Mouse (Mus musculus): ENCODE results near the gene Scn4b. TPM values are rescaled to one million over a fixed set of nuclear protein-coding genes. Genes with fewer than 3 reads are reported as not detected.

Gene Scn4b
- polyA plus RNA-seq, 1 experiment from 2014 or later, result 0.65 TPM

- Histone ChIP-seq H3K4me3 (no peak overlapping the region), H3K9ac (no peak overlapping the region), H3K36me3 (no peaks in the 10 kb centered on the region), H3K4me1 (peaks cover 10% of the 10 kb centered on the region), H3K27ac (no peak overlapping the region), H3K9me3 (no peaks in the 10 kb centered on the region), H3K27me3 (peaks cover 47% of the 10 kb centered on the region), H3K4me2 (no peak overlapping the region)
- ATAC-seq (ENCODE audit: borderline replicate concordance, extremely low read depth, low FRiP score, low TSS enrichment), result 0 out of 2 replicates have a peak, but pooled peaks have one; percentile 25
- 14% methylated on average over 5 of the region's 5 CpGs for WGBS
These were observed 4.5 kb upstream of the Scn4b start for GRCm38 (mm10) chr9:45133484-45134310.

GRCm38 (mm10) chr9:45136442-45137169 lies 1.6 kb upstream of the Scn4b start:
- peaks cover 76% of the 10 kb centered on the region for H3K27me3 ChIP-seq
- ATAC-seq (ENCODE audit: borderline replicate concordance, extremely low read depth, low FRiP score, low TSS enrichment), result no peak
- H3K36me3 ChIP-seq, result no peaks in the 10 kb centered on the region
- H3K4me2 ChIP-seq, result no peak overlapping the region
- H3K9ac ChIP-seq, result no peak overlapping the region
- no peak overlapping the region for H3K4me3 ChIP-seq
- WGBS, result 17% methylated on average over 7 of the region's 7 CpGs
- no peaks in the 10 kb centered on the region for H3K9me3 ChIP-seq
- H3K4me1 ChIP-seq, result peaks cover 14% of the 10 kb centered on the region
- no peak overlapping the region for H3K27ac ChIP-seq

DNA sequence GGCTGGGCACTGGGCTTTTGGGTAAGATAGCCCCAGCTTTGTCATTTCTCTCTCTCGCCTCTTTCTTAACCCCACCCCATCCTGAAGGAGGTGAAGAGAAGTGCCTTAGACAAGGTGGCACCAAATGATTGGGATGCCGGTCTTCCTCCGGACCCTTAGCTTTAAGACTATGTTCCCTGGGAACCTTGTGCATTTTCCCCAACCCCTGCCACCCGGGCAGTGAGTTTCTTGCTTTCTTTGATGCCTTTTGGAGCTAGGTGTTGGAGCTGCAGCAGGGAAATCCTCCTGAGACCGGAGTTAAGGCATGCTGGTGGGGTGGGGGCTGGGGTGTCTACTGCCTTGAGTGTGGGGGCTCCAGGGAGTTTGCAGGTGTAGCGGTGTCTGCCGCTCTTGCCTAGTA lies 887 bp downstream of the Scn4b start:
- no peaks in the 10 kb centered on the region for H3K9me3 ChIP-seq
- peaks cover 95% of the 10 kb centered on the region for H3K27me3 ChIP-seq
- no peak overlapping the region for H3K9ac ChIP-seq
- H3K27ac ChIP-seq, result no peak overlapping the region
- H3K36me3 ChIP-seq, result no peaks in the 10 kb centered on the region
- WGBS, result 6% methylated on average over 7 of the region's 7 CpGs
- peaks cover 14% of the 10 kb centered on the region for H3K4me1 ChIP-seq
- ATAC-seq (ENCODE audit: borderline replicate concordance, extremely low read depth, low FRiP score, low TSS enrichment), result no peak
- H3K4me3 ChIP-seq, result peak overlapping the region; percentile 38
- H3K4me2 ChIP-seq, result peak overlapping the region; percentile 71

- ATAC-seq (ENCODE audit: borderline replicate concordance, extremely low read depth, low FRiP score, low TSS enrichment), result no peak
- Histone ChIP-seq H3K9me3 (no peaks in the 10 kb centered on the region), H3K4me2 (no peak overlapping the region), H3K27me3 (peaks cover 95% of the 10 kb centered on the region), H3K27ac (no peak overlapping the region), H3K4me1 (peaks cover 19% of the 10 kb centered on the region), H3K36me3 (no peaks in the 10 kb centered on the region), H3K4me3 (no peak overlapping the region), H3K9ac (no peak overlapping the region)
- 62% methylated on average over 7 of the region's 7 CpGs for WGBS
These were observed 2.8 kb downstream of the Scn4b start for GRCm38 (mm10) chr9:45140945-45141344.

DNA sequence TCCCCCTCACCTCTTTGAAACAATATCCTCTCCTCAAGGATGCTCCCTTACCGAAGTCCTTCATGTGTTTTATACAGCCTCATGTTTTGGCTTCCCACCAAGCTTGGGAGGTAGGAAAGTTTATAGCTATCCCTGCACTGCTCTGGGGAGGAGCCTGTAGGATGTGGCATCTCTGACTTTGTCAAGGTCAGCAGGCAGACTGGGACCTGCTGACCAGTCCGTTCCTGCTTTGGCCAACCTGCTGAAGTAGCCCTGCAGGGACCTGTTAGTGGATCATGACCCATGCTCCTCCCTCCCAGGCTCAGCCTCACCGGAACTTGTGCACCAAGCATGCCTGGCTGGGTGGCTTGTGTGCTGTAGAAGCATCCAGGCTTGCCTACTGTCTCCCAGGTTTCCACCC lies 4.5 kb downstream of the Scn4b start:
- Histone ChIP-seq H3K36me3 (no peaks in the 10 kb centered on the region), H3K4me3 (no peak overlapping the region), H3K4me1 (peaks cover 21% of the 10 kb centered on the region), H3K27me3 (peaks cover 92% of the 10 kb centered on the region), H3K4me2 (no peak overlapping the region), H3K27ac (no peak overlapping the region), H3K9ac (no peak overlapping the region), H3K9me3 (no peaks in the 10 kb centered on the region)
- WGBS, result 45% methylated on average over 3 of the region's 3 CpGs
- ATAC-seq (ENCODE audit: borderline replicate concordance, extremely low read depth, low FRiP score, low TSS enrichment), result no peak

- no peak overlapping the region for H3K9ac ChIP-seq
- H3K9me3 ChIP-seq, result no peaks in the 10 kb centered on the region
- H3K36me3 ChIP-seq, result no peaks in the 10 kb centered on the region
- H3K4me1 ChIP-seq, result peaks cover 7% of the 10 kb centered on the region
- WGBS, result 2% methylated on average over 27 of the region's 27 CpGs
- H3K4me3 ChIP-seq, result peak overlapping the region; percentile 25
- H3K27ac ChIP-seq, result no peak overlapping the region
- H3K4me2 ChIP-seq, result peak overlapping the region; percentile 60
- H3K27me3 ChIP-seq, result peaks cover 85% of the 10 kb centered on the region
- ATAC-seq (ENCODE audit: borderline replicate concordance, extremely low read depth, low FRiP score, low TSS enrichment), result no peak
These were observed 7.5 kb downstream of the Scn4b start for GRCm38 (mm10) chr9:45145533-45146266.

DNA sequence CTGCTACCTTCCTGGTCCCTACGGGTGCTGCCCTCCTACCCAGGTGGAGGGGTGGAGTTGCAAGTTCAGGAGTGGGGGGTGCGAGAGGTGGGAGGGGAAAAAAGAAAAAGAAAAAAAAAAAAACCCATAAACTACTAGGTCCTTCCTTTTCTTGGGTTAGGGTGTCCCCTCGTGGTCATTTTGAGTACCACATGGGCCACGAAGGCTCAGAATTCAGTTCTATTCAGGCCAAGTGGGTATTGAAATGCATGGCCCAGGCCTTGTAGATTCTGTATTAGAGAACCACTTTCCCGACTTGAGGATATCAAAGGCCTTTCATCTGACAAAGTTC lies 8.0 kb downstream of the Scn4b start:
- H3K27me3 ChIP-seq, result peaks cover 81% of the 10 kb centered on the region
- no peak overlapping the region for H3K27ac ChIP-seq
- H3K4me3 ChIP-seq, result peak overlapping the region; percentile 25
- H3K36me3 ChIP-seq, result no peaks in the 10 kb centered on the region
- no peak for ATAC-seq (ENCODE audit: borderline replicate concordance, extremely low read depth, low FRiP score, low TSS enrichment)
- peak overlapping the region; percentile 60 for H3K4me2 ChIP-seq
- WGBS, result 0% methylated on average over 5 of the region's 5 CpGs
- no peak overlapping the region for H3K9ac ChIP-seq
- no peaks in the 10 kb centered on the region for H3K9me3 ChIP-seq
- H3K4me1 ChIP-seq, result peaks cover 7% of the 10 kb centered on the region

DNA sequence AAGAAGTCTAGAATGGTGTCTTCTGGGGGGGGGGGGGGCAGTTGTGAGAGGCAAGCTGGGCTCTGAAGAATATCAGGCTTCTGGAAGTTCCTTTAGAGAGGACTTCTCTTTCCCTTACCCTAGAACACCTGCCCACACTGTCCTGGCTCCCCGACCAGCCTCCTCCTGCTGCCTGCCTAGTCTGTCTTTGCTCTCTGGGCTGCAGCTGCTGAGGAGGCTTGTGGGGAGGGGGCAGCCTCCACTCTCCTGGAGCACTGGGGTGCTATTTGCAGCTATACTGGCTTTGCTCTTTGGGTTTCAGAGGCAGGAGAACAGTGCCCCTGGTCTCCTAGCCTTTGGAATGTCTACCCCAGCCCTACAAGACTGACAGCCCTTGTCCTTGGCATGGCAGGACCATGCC lies 12.7 kb downstream of the Scn4b start:
- Histone ChIP-seq H3K4me3 (no peak overlapping the region), H3K4me2 (no peak overlapping the region), H3K9ac (no peak overlapping the region), H3K9me3 (no peaks in the 10 kb centered on the region), H3K27ac (no peak overlapping the region), H3K4me1 (peaks cover 2% of the 10 kb centered on the region), H3K36me3 (no peaks in the 10 kb centered on the region), H3K27me3 (peaks cover 43% of the 10 kb centered on the region)
- ATAC-seq (ENCODE audit: borderline replicate concordance, extremely low read depth, low FRiP score, low TSS enrichment), result no peak
- WGBS, result 25% methylated on average over 1 of the region's 1 CpGs

GRCm38 (mm10) chr9:45153361-45153760 lies 15.2 kb downstream of the Scn4b start:
- Histone ChIP-seq H3K36me3 (no peaks in the 10 kb centered on the region), H3K27ac (no peak overlapping the region)

GRCm38 (mm10) chr9:45167903-45168302 lies 29.7 kb downstream of the Scn4b start:
- H3K36me3 ChIP-seq, result no peaks in the 10 kb centered on the region
- no peak for ATAC-seq (ENCODE audit: borderline replicate concordance, extremely low read depth, low FRiP score, low TSS enrichment)
- H3K4me1 ChIP-seq, result no peaks in the 10 kb centered on the region
- no peak overlapping the region for H3K27ac ChIP-seq
- H3K9me3 ChIP-seq, result no peaks in the 10 kb centered on the region
- 56% methylated on average over 5 of the region's 5 CpGs for WGBS
- H3K27me3 ChIP-seq, result no peaks in the 10 kb centered on the region
- no peak overlapping the region for H3K9ac ChIP-seq
- H3K4me3 ChIP-seq, result no peak overlapping the region
- H3K4me2 ChIP-seq, result no peak overlapping the region

More at GRCm38 (mm10) chr9:45153361-45153760, 15.2 kb downstream of the Scn4b start:
- Histone ChIP-seq H3K4me1 (no peaks in the 10 kb centered on the region), H3K9ac (no peak overlapping the region), H3K4me2 (no peak overlapping the region), H3K4me3 (no peak overlapping the region), H3K27me3 (peaks cover 21% of the 10 kb centered on the region; the same call in 1 of the 2 replicates), H3K9me3 (no peaks in the 10 kb centered on the region)
- ATAC-seq (ENCODE audit: borderline replicate concordance, extremely low read depth, low FRiP score, low TSS enrichment), result no peak
- 46% methylated on average over 7 of the region's 7 CpGs for WGBS

- H3K9ac ChIP-seq, result no peak overlapping the region
- WGBS, result 90% methylated on average over 5 of the region's 5 CpGs
- H3K4me1 ChIP-seq, result no peaks in the 10 kb centered on the region
- no peak overlapping the region for H3K4me2 ChIP-seq
- H3K4me3 ChIP-seq, result no peak overlapping the region
- H3K27me3 ChIP-seq, result no peaks in the 10 kb centered on the region
- H3K27ac ChIP-seq, result no peak overlapping the region
- H3K36me3 ChIP-seq, result no peaks in the 10 kb centered on the region
- no peak for ATAC-seq (ENCODE audit: borderline replicate concordance, extremely low read depth, low FRiP score, low TSS enrichment)
- no peaks in the 10 kb centered on the region for H3K9me3 ChIP-seq
These were observed 32.0 kb downstream of the Scn4b start for GRCm38 (mm10) chr9:45170150-45170549.

Measured in lung, embryonic 15.5 days (tissue).